Mouse (Mus musculus): ENCODE data around the gene Rpl34.

- no peak for TF ChIP-seq CTCF (IDR thresholded peaks at IDR 0.05)
- TF ChIP-seq EP300 (IDR thresholded peaks at IDR 0.05; ENCODE audit: insufficient read depth, low read depth, low read length): no peak
Measured at GRCm38 (mm10) chr3:130746673-130747619, 16.7 kb upstream of the Rpl34 start.

All from heart, adult 2 months (tissue).